ENCODE assay signal across 16 mouse cellular contexts in the genomic region with DNA sequence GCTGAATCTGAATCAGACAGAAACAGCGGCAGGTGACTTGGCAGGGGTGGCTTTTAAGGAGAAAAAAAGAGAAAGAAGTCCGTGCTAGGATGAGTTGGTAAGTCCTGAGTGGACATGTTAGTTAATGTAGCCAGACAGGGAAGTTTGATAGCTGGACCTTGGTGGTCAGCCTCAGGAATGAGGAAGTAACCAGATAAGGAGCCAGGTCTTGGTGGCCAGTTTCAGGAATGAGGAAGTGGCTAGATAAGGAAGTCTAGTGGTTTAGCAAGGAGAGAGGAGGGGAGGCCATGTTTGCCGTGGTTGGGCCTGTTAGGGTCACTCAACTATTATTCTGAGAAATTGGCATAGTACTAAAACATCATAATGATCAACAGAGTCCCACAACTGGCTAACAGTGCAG. TPM values are rescaled to one million over a fixed set of nuclear protein-coding genes. Genes with fewer than 3 reads are reported as not detected.
A peak's percentile ranks its signal among the peaks of the same experiment; 100 is the strongest.
DNase-seq lines count a peak whose midpoint lies in the region; ATAC-seq lines count a peak whose summit lies in the region.
"Had no signal": no experiment of that assay in that cellular context is flagged by ENCODE, and none has a peak within 500 bp of the region (broad histone marks: within the 10 kb centered on the region; RNA-seq: fewer than 3 reads in every experiment).

No protein-coding gene starts in this region.

- H3K4me1 ChIP-seq in forebrain, embryonic 11.5 days (replicated peaks; ENCODE audit: control insufficient read depth, insufficient read depth, low read length), result no peaks in the 10 kb centered on the region
- H3K4me1 ChIP-seq: embryonic facial prominence, embryonic 13.5 days; lung, embryonic 15.5 days; midbrain, embryonic 13.5 days had no signal

- no peak overlapping the region for H3K4me2 ChIP-seq in forebrain, embryonic 11.5 days (ENCODE audit: low read depth, low read length, severe bottlenecking)
- H3K4me2 ChIP-seq: embryonic facial prominence, embryonic 13.5 days; lung, embryonic 15.5 days; midbrain, embryonic 13.5 days had no signal

- peak; percentile 95 for ATAC-seq in common myeloid progenitor, adult 5-6 weeks (replicated peaks; ENCODE audit: low read depth, poor library complexity, severe bottlenecking)
- peak; percentile 99 for ATAC-seq in megakaryocyte, adult 5-6 weeks (ENCODE audit: poor library complexity, severe bottlenecking)
- no peak for ATAC-seq in forebrain, embryonic 11.5 days (replicated peaks; ENCODE audit: low FRiP score)
- ATAC-seq: midbrain, embryonic 13.5 days had no signal

- no peaks in the 10 kb centered on the region for H3K36me3 ChIP-seq in forebrain, embryonic 11.5 days (ENCODE audit: control insufficient read depth, insufficient read depth, low read length)
- H3K36me3 ChIP-seq: embryonic facial prominence, embryonic 13.5 days; lung, embryonic 15.5 days; midbrain, embryonic 13.5 days had no signal

- H3K27me3 ChIP-seq in forebrain, embryonic 11.5 days (ENCODE audit: control insufficient read depth, insufficient read depth, low read length), result no peaks in the 10 kb centered on the region
- H3K27me3 ChIP-seq: embryonic facial prominence, embryonic 13.5 days; lung, embryonic 15.5 days; midbrain, embryonic 13.5 days had no signal

- 87% methylated on average over 3 of the region's 3 CpGs for WGBS in forebrain, embryonic 11.5 days

- no peak overlapping the region for H3K9ac ChIP-seq in forebrain, embryonic 11.5 days (ENCODE audit: low read length)
- H3K9ac ChIP-seq: embryonic facial prominence, embryonic 13.5 days; lung, embryonic 15.5 days; midbrain, embryonic 13.5 days had no signal

- peak; percentile 33 for DNase-seq in layer of hippocampus, adult 11-12 months (ENCODE audit: low spot score)
- DNase-seq in layer of hippocampus, postnatal 10 days (ENCODE audit: low spot score in 2 of 2), result no peak
- peak; percentile 95 for DNase-seq in 416B (ENCODE audit: low read depth)
- no peak for DNase-seq in forebrain, embryonic 11.5 days (ENCODE audit: low spot score)
- DNase-seq in cerebellum, adult 11-12 months, result no peak
- no peak for DNase-seq in right cerebral cortex, adult 18-20 months
- DNase-seq: cerebellum, adult 18-20 months; gastrocnemius, postnatal 36 days; kidney, postnatal 10 days; left cerebral cortex, postnatal 4 days; thymus, adult 18-20 months had no signal

- no peaks in the 10 kb centered on the region for H3K9me3 ChIP-seq in forebrain, embryonic 11.5 days (ENCODE audit: control insufficient read depth, low read length)
- H3K9me3 ChIP-seq: lung, embryonic 15.5 days had no signal

- H3K4me3 ChIP-seq in forebrain, embryonic 11.5 days (ENCODE audit: low read depth, low read length), result no peak overlapping the region
- H3K4me3 ChIP-seq: embryonic facial prominence, embryonic 13.5 days; lung, embryonic 15.5 days; midbrain, embryonic 13.5 days had no signal

- no peak overlapping the region for H3K27ac ChIP-seq in forebrain, embryonic 11.5 days (ENCODE audit: low read depth, low read length)
- H3K27ac ChIP-seq: embryonic facial prominence, embryonic 13.5 days; lung, embryonic 15.5 days; midbrain, embryonic 13.5 days had no signal

RNA-seq across cellular contexts. Expression of a gene that starts 45.2 kb away (rescaled TPM):
- 10 to 100 TPM; 15.6 to 17.3 TPM for total RNA-seq in layer of hippocampus, postnatal 10 days (2021)
- total RNA-seq in common myeloid progenitor, adult 5-6 weeks (2017), result 8.7 and 14.9 TPM in 2 replicates
- 13.3 and 18.1 TPM in 2 replicates for total RNA-seq in megakaryocyte, adult 5-6 weeks (2015)
- total RNA-seq in megakaryocyte, adult 5-6 weeks (2017), result 10.2 and 11.2 TPM in 2 replicates
- 26.5 and 29.0 TPM in 2 replicates for polyA plus RNA-seq in forebrain, embryonic 11.5 days (2014; fragmentation: Nextera tagmentation; extraction: Ambion mirVana)

RNA-seq across cellular contexts. Expression of a gene that starts 45.3 kb away (rescaled TPM):
- 10 to 100 TPM; 12.7 to 12.9 TPM for total RNA-seq in layer of hippocampus, postnatal 10 days (2021)
- 9.5 and 14.0 TPM in 2 replicates for total RNA-seq in common myeloid progenitor, adult 5-6 weeks (2017)
- total RNA-seq in megakaryocyte, adult 5-6 weeks (2015), result 8.7 and 9.1 TPM in 2 replicates
- 4.6 and 8.1 TPM in 2 replicates for total RNA-seq in megakaryocyte, adult 5-6 weeks (2017)
- 20.7 and 20.8 TPM in 2 replicates for polyA plus RNA-seq in forebrain, embryonic 11.5 days (2014; fragmentation: Nextera tagmentation; extraction: Ambion mirVana)

Comparison
In these comparisons a context has a peak if more than half of its experiments do, and no peak if none do; other contexts are left out.
1. DNase-seq: peak in layer of hippocampus, adult 11-12 months (single experiment) and 416B (single experiment); none in layer of hippocampus, postnatal 10 days (0 of 2), forebrain, embryonic 11.5 days (single experiment), cerebellum, adult 11-12 months (single experiment) and right cerebral cortex, adult 18-20 months (single experiment).